Mouse (Mus musculus): ENCODE measurements around the gene Grm8.

Gene Grm8

DNA sequence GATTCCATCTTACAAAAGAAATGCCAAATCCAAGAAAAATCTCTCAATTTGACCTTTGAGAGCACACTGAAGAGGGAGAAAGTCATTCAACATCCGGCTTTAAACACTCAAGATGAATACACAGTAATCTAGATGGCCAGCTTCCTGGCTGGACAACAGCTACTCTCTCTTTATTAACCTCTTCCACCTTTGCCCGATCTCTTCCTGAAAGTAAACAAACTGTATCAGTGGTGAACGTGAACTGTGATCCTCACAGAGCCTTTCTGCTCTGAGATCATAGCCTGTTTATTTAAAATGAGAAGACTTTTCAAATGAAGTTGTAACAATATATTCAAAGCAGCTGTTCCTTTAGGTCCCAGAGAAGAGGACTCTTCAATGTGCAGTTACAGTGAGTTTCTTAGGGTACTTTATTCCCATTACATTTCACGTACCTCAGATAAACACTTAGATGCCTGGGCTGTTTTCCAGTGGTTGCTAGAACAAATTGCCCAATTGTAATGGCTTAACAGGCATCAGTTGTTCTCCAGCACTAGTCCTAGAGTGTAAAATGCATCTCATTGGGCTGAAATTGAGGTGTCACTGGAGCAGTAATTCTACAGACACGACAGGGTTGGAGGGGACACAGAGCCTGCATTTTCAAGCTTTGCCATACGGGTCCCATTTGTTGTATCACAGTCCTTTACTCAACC, 473.1 kb downstream of the Grm8 start:
- in situ Hi-C loops (cut with MboI; ENCODE audit: unreplicated experiment in 2 of 2): loop anchor here (25.0 kb wide), 3 partner anchors 725 to 1275 kb away; partner anchors contain the start of gene Zfp800 (in 1 of the 2)

GRCm38 (mm10) chr6:27657520-27657919, 477.5 kb downstream of the Grm8 start:
- in situ Hi-C loops (cut with MboI; ENCODE audit: unreplicated experiment in 2 of 2): loop anchor here (5.0 to 25.0 kb wide), 6 partner anchors 730 to 1487 kb away; partner anchors contain the start of gene Zfp800 (in 2 of the 2)

DNA sequence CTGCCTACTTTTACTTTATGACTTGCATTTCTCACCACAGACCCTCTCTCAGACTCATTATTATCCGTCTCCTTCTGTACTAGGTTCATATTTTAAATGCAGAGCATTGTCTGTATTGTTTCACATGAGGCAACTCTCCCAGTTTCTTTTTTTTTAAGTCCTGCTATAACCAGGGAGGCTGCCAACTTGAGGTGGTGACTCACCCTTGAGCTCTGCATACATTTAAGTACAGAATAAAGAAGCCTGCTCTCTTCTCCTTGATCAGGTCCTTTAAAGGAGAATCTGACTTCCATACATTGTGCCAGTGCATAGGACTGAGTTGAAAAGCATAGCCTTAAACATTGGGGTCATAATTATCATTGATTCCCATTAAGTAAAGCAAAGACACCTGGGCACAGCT, 488.5 kb downstream of the Grm8 start:
- in situ Hi-C loops (cut with MboI; ENCODE audit: unreplicated experiment in 2 of 2): no loop called here

- in situ Hi-C loops (cut with MboI; ENCODE audit: unreplicated experiment in 2 of 2): no loop called here
Observed at GRCm38 (mm10) chr6:27645054-27645453, 489.9 kb downstream of the Grm8 start.

DNA sequence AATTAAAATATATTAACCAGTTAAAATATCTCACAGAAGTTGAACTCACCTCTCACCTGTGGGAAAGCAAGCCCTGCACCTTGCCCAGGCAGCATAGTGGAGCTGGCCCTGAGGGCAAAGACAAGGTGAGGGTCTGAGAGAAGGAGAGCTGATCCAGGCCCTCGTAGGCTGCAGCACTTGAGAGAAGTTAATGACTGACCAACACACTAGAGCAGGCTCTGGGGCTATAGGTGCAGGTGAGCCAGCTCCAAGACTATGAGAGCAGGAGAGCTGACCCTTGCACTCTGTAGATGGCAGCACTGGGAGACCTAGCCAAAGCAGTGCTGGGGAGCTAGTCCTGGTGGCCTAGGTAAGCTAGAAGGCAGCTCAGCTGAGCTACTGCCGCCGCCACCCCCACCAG, 499.1 kb downstream of the Grm8 start:
- in situ Hi-C loops (cut with MboI; ENCODE audit: unreplicated experiment in 2 of 2): no loop called here

GRCm38 (mm10) chr6:27617472-27617871, 517.5 kb downstream of the Grm8 start:
- in situ Hi-C loops (cut with MboI; ENCODE audit: unreplicated experiment in 2 of 2): no loop called here

GRCm38 (mm10) chr6:27580485-27580884, 554.5 kb downstream of the Grm8 start:
- in situ Hi-C loops (cut with MboI; ENCODE audit: unreplicated experiment in 2 of 2): no loop called here

DNA sequence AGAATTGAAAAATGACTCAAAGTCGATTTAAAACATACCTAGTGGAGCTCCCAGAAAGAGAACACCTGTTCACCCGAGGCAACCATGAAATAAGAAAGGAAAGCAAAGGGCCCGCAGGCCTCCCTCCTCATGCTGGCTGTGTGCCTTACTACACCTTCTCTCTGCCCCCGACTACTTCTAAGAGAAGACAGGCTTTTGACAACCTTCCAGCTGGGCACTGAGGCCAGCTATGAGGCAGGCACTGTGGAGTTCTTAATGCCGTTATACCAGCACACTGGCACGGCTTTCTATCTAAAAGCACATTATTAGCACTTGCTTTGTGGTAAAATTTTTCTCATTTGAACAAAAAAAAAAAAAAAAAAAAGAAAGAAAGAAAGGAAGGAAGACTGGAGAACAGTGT, 589.5 kb downstream of the Grm8 start:
- in situ Hi-C loops (cut with MboI; ENCODE audit: unreplicated experiment in 2 of 2): no loop called here

DNA sequence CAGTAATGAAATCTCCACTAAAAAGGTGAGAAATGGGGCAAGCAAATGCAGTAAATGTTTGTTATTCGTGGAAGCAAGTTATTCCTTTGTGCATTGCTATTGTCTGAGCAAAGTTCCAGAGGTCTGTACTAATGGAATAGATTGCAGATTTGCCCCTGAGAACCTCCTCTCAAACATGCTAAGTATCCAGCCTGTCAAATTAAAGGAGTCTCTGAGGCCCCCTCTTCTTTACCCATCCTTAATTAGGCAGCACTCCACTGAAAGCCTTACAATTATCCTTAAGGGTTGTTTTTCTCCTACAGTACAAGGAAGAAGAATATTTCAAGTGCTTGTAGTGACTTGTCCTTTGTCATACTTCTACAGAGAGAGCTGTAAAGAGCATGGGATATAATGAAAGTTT, 617.4 kb downstream of the Grm8 start:
- in situ Hi-C loops (cut with MboI; ENCODE audit: unreplicated experiment in 2 of 2): no loop called here

DNA sequence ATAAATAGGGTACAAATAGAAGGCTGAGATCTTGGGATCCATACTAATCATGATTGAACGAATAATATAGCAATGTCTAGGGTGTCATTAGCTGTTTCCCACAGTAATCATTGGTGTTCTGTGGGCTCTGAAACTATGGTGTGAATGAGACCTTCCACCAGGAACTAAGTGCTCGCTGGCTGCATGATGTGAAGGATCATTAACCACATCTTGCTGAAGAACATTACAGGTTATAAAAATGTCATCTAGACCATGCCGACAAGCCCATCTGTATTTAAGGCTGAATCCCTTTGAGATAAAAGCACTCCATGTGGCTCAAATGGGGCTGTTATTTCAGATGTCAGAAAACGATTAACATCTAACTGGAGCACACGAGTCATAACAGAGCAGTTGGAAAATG, 674.0 kb downstream of the Grm8 start:
- in situ Hi-C loops (cut with MboI; ENCODE audit: unreplicated experiment in 2 of 2): no loop called here

DNA sequence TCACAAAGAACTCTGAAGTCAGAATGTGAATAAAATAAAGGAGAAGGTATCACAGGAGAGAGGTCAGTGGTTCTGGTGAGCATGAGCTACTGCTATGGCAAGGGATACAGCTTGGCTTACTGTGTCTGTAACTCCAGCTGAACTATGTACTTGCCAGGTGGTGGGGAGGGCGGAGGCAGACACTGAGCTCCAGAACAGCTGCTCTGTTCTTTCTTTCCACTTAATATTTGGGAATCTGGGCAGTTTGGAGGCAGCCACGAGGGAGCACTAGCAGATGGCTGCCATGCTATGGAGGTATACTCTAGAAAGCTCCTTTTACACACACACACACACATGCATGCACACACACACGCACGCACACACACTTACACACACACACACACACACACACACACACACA, 726.5 kb downstream of the Grm8 start:
- in situ Hi-C loops (cut with MboI; ENCODE audit: unreplicated experiment in 2 of 2): no loop called here

DNA sequence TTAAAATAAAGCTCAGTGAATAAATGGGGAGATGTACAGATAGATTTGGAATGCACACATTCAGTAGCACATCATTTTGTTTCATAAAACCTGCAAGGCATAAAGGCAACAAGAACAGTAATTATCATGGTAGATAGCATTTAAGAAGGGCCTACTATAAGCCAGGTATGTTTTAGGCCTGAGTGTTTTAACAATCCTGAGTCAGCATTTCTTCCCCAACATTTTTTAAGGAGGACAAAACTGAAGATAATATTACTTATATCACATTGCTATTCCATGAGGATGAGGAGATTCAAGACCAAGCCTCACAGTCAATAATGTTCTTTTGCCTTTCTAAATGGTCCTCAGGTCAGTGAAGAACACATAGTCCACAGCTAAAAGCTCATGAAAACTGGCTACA, 762.6 kb downstream of the Grm8 start:
- in situ Hi-C loops (cut with MboI; ENCODE audit: unreplicated experiment in 2 of 2): no loop called here

DNA sequence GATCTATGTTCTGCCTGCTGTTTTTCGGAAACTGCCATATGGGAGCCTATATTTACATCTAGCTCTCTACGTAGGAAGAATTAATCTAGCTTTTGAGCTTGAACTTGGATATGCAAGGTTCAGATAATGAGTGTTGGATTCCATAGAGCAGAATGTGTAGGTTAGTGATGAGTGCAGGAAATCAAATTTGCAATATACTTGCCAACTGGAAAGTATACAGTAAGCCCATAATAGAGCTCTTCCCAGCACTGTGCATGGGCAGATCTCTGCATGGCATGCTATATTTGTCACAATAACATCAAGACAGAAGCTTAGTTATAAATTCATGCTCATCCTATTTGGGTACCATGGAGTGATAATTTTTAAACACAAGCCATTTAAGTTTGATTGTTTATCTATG, 763.9 kb downstream of the Grm8 start:
- in situ Hi-C loops (cut with MboI; ENCODE audit: unreplicated experiment in 2 of 2): no loop called here

DNA sequence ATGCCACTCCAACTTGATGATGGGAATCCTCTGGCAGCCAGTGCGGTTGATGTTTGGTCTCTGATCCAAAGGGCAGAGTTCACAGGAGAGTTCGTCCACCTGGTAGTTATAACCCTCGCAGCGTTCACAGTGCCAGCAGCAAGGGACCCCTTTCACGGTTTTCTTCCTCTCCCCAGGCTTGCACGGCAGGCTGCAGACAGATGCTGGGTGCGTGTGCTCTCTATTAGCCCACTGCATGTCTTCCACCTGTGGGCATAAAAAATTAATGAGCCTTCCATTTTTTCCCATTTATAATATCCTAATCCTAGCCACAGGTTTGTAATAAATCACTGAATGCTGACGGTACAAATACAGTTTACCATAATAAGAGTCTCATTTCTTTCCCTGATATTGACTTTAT, 771.2 kb downstream of the Grm8 start:
- in situ Hi-C loops (cut with MboI; ENCODE audit: unreplicated experiment in 2 of 2): no loop called here

DNA sequence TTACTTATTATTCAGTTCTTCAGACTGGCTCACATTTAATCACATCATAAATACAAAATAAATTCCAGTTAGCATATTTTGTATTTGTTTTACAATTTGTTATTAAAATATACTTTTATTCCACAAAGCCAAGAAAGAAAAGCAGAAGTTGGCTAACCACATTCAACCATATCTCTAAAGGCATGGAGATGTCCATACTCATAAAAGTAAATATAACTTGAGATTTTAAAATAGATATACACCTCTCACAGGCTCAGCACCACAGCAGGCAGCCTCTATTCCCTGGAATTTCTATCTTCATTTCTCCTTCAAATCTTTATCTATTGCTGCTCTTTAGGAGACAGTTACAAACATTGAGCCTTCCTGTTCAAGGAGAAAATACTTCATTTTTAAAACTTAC, 774.5 kb downstream of the Grm8 start:
- in situ Hi-C loops (cut with MboI; ENCODE audit: unreplicated experiment in 2 of 2): no loop called here

GRCm38 (mm10) chr6:27351147-27351546, 783.8 kb downstream of the Grm8 start:
- in situ Hi-C loops (cut with MboI; ENCODE audit: unreplicated experiment in 2 of 2): no loop called here

DNA sequence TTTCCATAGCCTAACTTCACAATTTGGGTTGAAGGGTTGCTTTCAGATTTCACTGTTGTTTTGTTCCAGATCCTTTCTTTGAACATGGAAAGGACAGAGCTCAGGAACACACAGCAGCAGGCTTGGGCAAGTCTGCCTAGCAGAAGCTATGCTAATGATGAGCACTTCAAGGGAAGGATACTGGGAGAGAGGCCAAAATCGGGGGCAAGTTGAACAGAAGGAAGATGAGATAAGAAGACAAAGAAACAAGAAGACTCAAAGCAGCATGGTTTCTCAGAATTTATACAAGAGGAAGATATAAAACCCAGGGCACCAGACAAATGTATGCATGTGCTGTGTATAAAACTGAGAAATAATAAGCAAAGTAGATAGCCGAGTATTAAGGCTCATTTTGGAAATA, 786.7 kb downstream of the Grm8 start:
- in situ Hi-C loops (cut with MboI; ENCODE audit: unreplicated experiment in 2 of 2): no loop called here

GRCm38 (mm10) chr6:27346311-27346710, 788.7 kb downstream of the Grm8 start:
- in situ Hi-C loops (cut with MboI; ENCODE audit: unreplicated experiment in 2 of 2): no loop called here

DNA sequence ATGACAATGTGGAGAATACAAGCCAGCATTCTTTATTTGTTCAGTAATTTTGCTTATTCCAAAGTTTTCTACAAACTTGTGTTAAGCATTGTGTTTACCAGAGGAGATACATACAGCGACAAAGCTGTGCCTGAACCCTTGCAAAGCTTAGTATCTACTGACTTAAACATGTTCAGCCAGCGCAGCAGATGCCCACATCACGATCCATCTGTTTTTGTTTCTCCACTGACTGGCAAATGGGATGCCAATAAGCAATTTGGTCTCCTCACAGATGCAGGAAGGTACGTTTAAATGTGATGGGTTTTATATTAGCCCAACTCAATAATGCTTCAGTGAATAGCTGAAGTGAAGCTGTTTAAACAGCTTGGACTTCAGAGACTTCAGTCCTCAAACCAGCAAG, 794.8 kb downstream of the Grm8 start:
- in situ Hi-C loops (cut with MboI; ENCODE audit: unreplicated experiment in 2 of 2): no loop called here

GRCm38 (mm10) chr6:27318575-27318974, 816.4 kb downstream of the Grm8 start:
- in situ Hi-C loops (cut with MboI; ENCODE audit: unreplicated experiment in 2 of 2): no loop called here

GRCm38 (mm10) chr6:27317422-27317821, 817.6 kb downstream of the Grm8 start:
- in situ Hi-C loops (cut with MboI; ENCODE audit: unreplicated experiment in 2 of 2): no loop called here

GRCm38 (mm10) chr6:27316018-27316417, 819.0 kb downstream of the Grm8 start:
- in situ Hi-C loops (cut with MboI; ENCODE audit: unreplicated experiment in 2 of 2): no loop called here

Data from v-Abl transformed pro-B cells (cell line).